Mouse (Mus musculus) neural tube, embryonic 10.5 days (tissue): ENCODE measurements at regions not wholly inside any gene's neighbourhood (a gene's known extent, or its start where the extent isn't known, plus 50 kb on each side); places are given as distances from the start of the nearest gene placed in this dataset.
"Not testable (repeated sequence)": the region's sequence is repeated elsewhere in the genome, so short reads cannot be mapped to it uniquely, and the experiment has no call there.

Experiments used
- DNase-seq: peaks from one replicate; pipeline ENCODE4 v3.0.0-alpha.2; 2017; ENCODE audit warnings: low spot score; ENCODE audit errors: extremely low spot score

- DNase-seq = no peak
Observed at GRCm38 (mm10) chr1:5220668-5221408, 413.1 kb downstream of the Gm37988 start.

- no peak for DNase-seq
Observed at GRCm38 (mm10) chr1:5227866-5228265, 420.2 kb downstream of the Gm37988 start.

GRCm38 (mm10) chr1:5231218-5231617, 423.5 kb downstream of the Gm37988 start:
- no peak for DNase-seq

- DNase-seq = peak; percentile 20
Observed at GRCm38 (mm10) chr1:5231961-5232846, 424.5 kb downstream of the Gm37988 start.

DNA sequence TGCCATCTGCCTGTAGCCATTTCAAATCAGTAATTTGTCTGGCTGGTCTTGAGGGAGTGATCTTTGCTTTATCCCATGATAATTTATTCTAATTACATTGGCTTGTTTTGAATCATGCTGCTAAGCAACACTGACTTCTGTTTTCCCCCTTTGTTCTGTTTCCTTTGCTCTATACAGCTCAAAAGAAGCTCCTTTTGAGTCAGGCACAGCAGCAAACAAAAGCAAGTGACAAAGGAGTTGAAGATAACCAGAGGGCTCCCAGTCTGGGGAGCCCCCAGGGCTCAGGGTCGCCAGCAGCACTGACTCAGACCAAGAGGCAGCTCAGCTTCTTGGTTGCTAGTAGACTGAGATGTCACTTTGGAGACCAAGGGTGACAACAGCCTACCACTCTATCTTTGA, 425.2 kb downstream of the Gm37988 start:
- peak; percentile 36 for DNase-seq

- DNase-seq = no peak
Observed at GRCm38 (mm10) chr1:5243186-5243585, 435.5 kb downstream of the Gm37988 start.

- DNase-seq = not testable (repeated sequence)
Observed at GRCm38 (mm10) chr1:5260874-5261273, 453.2 kb downstream of the Gm37988 start.

- not testable (repeated sequence) for DNase-seq
Observed at GRCm38 (mm10) chr1:5261297-5261696, 453.6 kb downstream of the Gm37988 start.

DNA sequence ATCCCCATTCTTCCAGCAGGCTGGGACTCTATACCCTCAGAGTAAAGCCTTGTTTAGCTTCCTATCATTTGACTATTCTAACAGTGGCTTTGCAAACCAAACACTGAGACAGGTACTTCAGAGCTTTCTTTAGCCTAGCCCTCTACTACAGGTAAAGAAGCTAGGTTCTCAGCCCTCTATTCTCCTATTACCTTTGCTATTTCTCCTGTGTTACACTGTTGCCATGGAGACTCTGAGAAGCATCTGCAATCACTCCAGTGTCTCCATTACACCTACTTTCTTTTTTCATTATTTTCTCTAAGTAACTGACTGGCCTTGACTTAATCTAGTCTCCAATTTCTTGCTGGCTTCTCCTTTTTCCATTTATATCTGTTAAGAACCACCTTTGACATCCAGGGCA, 466.2 kb downstream of the Gm37988 start:
- DNase-seq = no peak

DNA sequence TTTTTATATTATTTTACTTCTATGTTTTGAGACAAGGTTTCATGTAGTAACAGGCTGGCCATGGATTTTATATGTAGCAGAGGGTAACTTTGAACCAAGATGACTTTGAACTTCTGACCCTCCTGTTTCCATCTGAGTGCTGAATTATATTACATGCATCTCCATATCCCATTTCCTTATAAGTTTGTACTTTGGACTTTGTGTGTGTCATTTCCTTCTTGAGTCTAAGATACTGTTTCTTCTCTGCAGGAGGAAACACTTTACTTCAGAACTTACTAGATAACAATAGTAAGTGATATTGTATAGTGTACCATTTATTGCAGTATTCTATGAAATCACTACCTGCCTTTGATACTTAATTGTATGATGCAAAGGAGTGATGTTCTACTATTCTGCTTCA, 486.9 kb downstream of the Gm37988 start:
- no peak for DNase-seq

DNA sequence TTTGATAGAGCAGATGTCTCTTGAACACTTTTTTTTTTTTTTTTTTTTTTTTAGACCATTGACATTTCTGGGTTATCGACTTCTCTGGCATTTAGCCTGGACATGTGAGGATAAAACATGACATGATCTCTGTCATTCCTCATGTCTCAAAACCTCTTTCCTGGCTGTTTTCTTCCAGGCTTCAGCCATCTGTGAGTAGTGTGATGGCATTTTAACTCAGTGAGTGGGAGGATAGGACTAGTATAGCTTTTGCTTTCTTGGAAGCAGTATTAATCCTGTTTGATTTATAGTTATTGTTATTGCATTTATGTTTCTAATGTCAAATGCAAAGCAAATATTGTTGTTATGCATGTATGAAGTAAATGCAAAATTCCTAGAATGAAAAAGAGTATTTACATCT, 489.9 kb downstream of the Gm37988 start:
- DNase-seq = no peak

DNA sequence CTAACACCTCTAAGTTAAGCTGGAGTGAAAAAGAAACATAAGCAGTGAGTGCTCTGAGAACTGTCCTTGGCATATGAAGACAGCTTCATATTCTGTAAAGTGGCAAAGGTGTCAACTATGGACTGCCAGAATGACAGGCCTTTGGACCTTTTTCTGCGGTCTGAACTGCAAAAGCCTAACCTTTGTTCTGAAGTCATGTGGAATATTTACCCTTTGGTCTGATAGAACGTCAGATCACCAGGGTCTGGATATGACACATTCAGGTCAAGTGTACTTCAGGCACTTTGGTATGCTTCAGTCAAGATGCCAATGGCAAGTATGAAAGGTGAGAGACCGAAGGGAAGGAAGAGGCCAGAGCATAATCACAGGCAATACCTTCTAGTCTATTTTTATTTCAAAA, 504.0 kb downstream of the Gm37988 start:
- DNase-seq = no peak

GRCm38 (mm10) chr1:5315839-5316238, 508.1 kb downstream of the Gm37988 start:
- no peak for DNase-seq

DNA sequence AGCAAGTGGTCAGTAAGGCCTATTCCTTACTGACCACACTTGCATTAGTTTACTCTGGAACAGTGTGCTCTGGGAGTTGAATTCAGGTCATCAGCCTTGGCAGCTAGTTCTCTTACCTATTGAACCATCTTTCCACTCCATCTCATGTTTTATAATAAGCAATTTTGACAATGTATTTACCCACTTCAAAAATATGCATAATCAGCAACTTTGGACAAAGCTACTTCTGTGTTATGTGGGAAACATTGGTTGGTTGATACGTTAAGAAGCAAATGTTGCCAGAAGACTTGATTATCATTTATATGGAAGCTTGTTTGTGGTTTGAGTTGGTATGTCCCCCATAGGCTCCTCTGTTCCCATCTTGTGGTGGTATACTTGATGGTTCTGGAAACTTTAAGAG, 509.4 kb downstream of the Gm37988 start:
- no peak for DNase-seq

DNA sequence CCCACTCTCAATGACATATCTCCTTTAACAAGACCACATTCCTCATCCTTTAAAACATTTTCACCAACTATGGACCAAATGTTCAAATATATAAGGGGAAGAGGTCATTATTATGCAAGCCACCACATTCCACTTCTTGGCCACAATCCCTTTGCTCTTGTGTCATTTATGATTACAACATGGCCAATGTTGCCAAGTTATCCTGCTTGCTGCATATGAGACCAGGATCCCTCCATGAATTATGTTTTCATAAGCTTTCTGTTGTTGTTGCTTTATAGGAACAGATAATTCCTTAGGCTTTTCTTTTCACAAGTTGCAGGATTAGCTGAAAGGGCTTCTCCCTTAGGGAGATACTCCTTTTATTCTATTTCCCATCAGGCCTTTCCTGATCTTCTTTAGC, 518.6 kb downstream of the Gm37988 start:
- DNase-seq = no peak
